Mouse (Mus musculus) embryo, embryonic 10 days (tissue): Measurements from ENCODE around the gene Ppp2r2d.

Experiments used
- DNase-seq: peaks from one replicate; pipeline ENCODE4 v3.0.0-alpha.2; 2015; ENCODE audit warnings: low spot score

The Ppp2r2d gene

DNA sequence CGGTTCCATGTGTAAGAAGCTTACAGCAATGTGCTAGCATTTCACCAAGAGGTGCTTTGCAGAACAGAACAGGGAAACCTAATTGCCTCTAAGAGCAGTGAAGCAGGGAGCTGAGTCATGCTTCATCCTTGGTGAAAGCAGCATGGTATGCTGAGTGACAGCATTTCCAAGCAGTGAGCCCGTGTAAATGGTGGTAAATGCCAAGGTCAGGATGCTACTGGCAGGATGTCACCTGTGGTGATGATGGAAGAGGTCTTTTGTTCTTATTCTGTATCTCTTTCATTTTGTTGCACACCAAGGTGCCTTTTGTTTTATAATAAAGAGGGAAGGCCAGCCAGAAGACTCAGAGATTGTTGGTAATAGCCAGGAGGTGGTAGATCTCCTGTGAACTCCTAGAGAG is 10.8 kb downstream of the Ppp2r2d start:
- no peak for DNase-seq

- peak; percentile 44 for DNase-seq
Observed at GRCm38 (mm10) chr7:138863950-138864572, 18.2 kb downstream of the Ppp2r2d start.

DNA sequence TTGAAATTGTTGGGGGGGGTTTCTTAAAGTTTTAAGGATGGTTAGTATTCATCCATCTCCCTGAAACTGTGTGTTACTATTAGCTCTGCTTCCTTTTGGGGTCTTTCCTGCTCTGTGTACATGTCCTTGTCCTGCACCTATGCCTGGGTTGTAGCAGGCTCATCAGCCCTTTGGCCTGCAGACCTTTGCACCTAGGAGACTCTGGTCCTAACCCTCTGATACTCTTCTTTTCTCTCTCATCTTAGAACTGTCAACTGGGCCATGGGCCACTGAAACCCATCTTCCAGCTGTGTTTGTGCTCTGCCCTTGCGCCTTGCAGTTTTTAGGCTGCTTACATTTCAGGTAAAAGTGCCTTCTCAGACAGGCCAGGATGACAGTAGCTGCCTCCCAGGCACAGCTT is 18.9 kb downstream of the Ppp2r2d start:
- no peak for DNase-seq

DNA sequence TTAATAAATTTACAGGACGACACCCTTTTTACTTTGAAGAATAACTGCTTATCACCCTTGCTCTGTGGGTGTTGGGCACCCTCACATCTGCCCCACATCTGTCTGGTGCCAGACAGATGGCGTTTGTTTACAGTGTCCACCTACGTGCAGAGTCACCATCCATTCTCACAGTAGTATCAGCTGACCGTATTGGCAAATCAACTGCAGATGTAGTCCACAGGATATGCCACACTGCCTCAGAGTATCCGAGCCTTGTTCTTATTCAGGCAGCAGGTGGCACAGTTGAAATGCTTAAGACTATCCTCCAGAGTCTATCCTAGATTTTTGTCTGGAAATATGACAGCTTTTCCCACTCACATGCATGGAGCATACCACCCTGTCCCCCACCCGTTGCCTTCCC is 21.4 kb downstream of the Ppp2r2d start:
- peak; percentile 29 for DNase-seq

DNA sequence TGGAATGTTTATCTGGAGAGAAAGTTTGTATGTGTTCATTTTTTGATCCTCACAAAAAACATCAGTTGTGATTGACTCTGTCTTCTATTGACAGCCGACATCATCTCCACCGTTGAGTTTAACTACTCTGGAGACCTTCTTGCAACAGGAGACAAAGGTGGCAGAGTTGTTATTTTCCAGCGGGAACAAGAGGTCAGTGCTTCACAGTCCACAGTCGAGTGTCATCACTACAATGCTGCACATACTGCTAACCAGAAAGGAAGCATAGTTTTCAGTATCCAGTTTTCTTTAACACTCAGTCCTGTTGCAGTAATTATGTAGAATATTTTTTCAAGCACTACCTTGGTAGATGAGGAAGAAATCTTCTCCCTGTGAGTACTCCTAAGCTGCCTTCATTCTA is 22.4 kb downstream of the Ppp2r2d start:
- no peak for DNase-seq

DNA sequence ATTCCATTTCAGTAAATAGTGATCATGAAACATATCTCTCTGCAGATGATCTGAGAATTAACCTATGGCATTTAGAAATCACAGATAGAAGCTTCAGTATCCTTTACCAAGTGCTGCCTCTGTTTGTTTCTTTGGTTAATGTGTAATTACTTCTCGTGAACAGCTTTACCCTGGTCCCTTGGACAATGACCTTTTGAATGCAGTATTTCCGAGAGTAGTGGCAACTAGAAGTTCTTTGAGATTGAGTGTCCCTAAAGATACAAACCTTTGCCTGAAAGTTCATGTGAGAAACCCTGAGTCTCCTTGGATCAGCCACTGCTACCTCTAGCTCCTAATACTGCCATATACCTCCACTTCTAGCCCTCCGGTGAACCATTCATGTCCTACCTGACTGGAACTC is 27.1 kb downstream of the Ppp2r2d start:
- DNase-seq, result no peak

DNA sequence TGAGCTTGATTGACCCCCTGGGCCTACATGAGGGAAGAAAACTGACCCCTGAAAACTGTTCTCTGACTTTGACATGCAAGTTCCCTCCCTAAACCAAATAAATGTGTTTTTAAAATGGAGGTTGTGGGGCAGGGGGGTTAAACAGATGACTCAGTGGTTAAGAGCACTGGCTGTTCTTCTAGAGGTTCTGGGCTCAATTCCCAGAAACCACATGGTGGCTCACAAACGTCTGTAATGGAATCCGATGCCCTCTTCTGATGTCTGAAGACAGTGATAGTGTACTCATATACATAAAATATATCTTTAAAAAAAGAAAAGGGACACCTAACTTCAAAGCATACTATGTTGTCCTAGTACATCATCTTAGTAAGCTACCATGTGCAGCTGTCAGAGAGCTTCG is 29.2 kb downstream of the Ppp2r2d start:
- no peak for DNase-seq

GRCm38 (mm10) chr7:138883724-138884123 is 37.8 kb downstream of the Ppp2r2d start:
- no peak for DNase-seq

GRCm38 (mm10) chr7:138885365-138886289 is 39.7 kb downstream of the Ppp2r2d start:
- no peak for DNase-seq

DNA sequence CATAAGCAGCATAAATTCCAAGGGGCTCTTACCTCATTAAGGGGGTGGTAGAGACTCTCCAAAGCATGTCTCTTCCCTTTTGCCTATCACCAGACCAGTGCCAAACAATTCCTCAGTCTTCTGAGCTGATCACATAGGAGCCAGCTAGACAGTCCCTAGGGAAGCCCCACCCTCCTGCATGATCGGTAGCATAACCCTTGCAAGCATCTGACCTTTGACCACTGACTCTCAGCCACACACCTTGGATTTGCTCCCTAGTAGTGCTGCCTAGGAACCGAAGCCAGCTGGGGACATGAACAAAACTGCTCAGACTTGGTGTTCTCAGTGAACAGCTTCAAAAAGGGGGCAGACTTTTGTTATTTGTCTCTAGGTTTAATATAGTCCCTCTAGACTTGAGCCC is 52.2 kb downstream of the Ppp2r2d start:
- no peak for DNase-seq

GRCm38 (mm10) chr7:138898743-138899142 is 52.9 kb downstream of the Ppp2r2d start:
- no peak for DNase-seq

GRCm38 (mm10) chr7:138903886-138904435 is 58.1 kb downstream of the Ppp2r2d start:
- no peak for DNase-seq

DNA sequence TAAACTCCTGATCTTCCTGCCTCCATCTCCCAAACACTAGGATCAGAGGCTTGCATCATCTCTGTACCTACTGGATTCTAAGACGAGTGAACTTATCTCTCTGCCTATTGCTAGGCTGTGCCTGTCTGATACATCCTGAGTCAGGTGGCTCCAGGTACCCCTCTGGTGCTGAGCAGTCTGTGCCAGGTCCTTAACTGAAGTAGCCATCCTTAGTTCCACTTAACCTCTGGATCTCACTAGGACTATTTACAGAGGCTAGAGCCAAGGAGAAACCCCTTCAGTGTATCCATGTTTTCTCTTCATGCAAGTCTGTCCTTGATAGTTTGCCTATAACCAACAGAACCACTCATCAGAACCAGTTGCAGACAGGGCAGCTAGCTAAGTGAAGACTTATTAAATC is 60.6 kb downstream of the Ppp2r2d start:
- DNase-seq, result no peak

GRCm38 (mm10) chr7:138907043-138907442 is 61.2 kb downstream of the Ppp2r2d start:
- peak; percentile 88 for DNase-seq

DNA sequence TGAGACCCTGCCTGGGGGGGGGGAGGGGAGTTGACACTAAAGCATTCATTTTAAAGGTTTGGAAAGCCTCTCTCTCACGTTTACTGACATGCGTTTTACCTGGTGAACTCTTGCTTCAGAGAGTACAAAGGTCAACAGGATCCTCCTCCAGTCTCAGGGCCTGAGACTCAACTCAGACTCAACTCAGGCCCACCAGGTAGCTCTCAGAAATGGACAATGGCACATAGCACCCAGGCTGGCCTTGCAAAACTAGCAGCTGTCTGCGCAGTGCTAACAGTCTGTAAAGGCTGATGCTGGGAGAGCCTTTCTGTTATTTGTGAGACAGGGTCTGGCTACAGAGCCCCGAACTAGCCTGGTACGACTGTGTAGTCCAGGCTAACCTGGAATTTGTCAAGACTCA is 62.1 kb downstream of the Ppp2r2d start:
- no peak for DNase-seq

- DNase-seq, result no peak
Observed at GRCm38 (mm10) chr7:138908768-138909276, 62.9 kb downstream of the Ppp2r2d start.

DNA sequence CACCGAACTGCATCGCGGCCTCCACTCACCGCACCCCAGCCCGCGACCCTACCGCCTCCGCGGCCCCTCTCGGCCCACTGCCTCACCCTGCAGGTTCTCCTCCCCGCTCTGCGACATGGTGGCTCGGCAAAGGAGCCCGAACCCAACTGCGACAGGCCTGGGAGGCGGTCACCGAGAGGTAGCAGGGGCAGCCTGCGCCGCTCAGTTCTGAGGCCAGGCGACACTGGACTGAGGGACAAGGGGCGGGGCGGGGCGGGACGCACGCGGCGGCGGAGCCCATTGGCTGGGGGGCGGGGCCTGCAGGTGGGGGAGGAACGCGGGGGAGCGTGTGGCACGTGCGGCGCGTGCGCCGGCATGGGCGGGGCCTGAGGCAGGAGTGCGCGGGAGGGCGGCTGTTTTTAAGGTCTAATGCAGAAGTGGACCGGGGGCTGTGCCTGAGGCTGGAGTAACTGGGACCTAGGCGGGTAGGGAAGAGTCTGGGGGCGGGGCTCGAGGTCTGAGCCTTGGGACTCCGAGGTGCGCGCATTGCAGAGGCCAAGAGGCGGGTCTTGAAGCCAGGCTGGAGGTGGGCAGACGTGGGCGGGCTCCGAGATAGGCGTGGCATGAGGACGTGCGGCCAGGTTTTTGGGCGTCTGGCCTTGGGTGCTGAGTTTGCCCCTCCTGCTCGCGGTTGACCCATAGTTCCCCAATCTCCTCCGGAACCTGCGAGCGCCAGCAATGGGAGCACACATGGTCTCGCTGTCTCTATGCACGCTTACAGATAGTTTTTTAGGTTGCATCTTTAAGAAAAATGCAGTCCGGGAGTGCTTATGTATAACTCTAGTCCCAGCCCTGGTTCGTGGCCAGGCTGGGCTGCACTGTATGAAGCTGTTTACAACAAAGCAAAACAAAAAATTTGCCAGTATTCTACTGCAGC is 63.7 kb downstream of the Ppp2r2d start, which contains the start of gene Bnip3:
TSS of gene Bnip3 (minus strand) at position 243 of the 916 bp plus-strand sequence.
- peak; percentile 93 for DNase-seq

- no peak for DNase-seq
Observed at GRCm38 (mm10) chr7:138910193-138910562, 64.3 kb downstream of the Ppp2r2d start.

DNA sequence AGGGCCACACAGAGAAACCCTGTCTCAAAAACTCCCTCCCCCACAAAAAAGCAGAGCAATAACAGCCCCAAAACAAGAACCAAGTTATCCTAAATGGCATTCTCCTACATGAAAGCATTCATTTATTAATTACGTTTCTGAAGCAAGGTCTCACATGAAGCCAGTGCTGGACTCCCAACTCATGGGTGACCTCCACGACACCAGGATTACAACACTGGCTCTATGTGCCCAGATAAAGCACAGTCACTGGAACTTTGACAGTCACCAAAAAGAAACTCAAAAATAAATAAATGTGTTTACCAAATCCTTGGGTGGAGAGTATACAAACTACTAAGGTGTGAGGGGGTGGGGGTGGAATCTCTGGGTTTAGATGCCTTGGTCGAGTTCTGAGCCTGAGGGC is 67.7 kb downstream of the Ppp2r2d start:
- no peak for DNase-seq

- DNase-seq, result peak; percentile 57
Observed at GRCm38 (mm10) chr7:138919156-138919944, 73.5 kb downstream of the Ppp2r2d start.

GRCm38 (mm10) chr7:138921611-138922010 is 75.7 kb downstream of the Ppp2r2d start:
- no peak for DNase-seq
